Mouse (Mus musculus) retina, embryonic 14.5 days (tissue): Measurements from ENCODE around the gene Krt18.

Experiments
- DNase-seq: peaks from one replicate; pipeline ENCODE4 v3.0.0-alpha.2; 2015; ENCODE audit warnings: low spot score

Krt18 gene

DNA sequence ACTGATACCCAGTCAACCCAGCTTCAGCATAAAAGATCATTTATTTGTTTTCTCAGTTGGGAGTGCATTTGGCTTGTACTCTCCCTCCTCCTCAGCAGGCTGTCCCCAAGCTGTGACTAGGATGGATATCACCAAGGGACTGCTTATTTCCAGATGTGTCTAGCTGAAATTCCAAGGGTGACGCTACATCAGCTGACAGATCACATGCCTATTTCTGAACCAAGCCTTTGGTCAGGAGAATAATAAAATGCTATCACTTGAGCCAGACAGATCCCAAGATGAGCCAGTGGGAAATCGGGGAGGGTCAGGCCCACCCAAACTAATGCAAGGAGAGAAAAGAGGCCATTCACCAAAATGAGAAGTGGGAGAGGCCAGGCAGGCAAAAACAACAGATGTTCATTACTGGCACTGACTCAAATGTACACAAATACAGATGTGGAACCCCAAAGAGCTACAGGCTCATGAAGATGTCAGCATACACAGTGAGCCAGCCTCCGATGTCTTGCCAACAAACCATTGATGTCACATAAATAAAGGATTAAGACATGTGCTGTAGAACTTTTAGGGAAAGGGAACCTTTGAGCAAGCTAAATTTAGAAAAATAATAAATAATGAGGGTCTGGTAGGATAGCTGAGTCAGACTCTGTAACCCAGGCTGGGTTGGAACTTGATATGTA lies 17.3 kb upstream of the Krt18 start:
- no peak for DNase-seq

DNA sequence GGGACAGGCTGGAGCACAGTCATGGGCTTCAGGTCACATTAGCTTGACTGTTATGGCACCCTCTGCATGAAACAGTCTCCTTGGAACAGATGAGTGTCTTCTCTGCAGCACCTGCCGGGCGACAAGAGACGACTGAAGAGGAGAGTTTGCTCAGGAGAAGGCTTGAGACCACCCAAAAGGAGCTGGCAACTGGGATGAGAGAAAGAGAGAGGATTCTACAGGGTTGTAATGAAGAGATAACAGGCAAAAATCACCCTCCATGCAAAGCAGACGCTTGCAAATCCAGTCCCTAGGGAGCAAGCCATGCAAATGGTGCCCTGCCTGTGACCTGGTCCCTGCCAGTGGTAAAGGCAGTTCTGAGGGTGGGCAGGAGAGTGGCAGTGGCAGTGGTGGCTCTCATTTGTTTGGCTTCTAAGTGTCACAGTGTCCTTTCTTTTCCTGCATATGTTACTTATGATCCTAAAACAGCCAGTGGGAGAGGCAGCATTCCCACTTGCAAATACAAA lies 15.7 kb upstream of the Krt18 start:
- no peak for DNase-seq

DNA sequence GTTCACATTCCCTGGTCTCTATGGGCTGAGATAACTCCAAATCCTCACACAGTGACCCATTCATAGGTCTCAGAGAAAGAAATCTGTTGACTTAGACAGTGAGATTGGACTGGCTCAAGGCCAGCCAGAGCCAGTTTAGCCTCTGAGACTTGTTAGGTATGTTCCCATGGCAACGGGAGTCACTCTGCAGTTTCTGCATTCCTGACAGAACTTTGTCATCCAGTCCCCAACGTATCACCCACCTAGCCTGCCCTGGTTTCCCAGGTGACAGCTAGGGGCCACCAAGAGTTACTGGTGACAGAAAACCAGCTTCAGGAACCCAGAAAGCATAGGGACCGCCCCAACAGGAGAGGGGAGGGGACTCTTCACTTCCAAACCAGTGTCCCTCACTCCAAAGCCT lies 14.3 kb upstream of the Krt18 start:
- no peak for DNase-seq

GRCm38 (mm10) chr15:102014848-102015247 lies 13.1 kb upstream of the Krt18 start:
- no peak for DNase-seq

DNA sequence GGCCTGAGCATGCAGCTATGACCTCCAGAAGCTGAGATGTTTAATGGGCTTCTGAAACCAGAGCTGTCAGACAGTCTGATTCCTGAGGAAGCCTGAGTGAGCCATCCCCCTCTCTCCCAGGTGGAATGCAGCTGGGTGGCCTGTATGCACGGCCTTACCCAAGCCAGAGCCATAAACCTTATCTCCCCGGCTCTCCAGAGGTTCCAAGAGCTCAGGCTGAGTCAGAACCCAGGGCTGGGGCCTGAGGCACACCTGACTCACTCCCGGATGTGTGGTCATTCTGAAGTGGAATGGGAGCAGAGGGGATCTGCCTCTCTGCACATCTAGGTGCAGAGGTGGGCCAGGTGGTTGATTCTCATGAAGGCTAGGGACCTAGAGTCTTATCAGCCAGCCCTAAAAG lies 11.9 kb upstream of the Krt18 start:
- no peak for DNase-seq

GRCm38 (mm10) chr15:102016787-102017186 lies 11.2 kb upstream of the Krt18 start:
- DNase-seq: no peak

DNA sequence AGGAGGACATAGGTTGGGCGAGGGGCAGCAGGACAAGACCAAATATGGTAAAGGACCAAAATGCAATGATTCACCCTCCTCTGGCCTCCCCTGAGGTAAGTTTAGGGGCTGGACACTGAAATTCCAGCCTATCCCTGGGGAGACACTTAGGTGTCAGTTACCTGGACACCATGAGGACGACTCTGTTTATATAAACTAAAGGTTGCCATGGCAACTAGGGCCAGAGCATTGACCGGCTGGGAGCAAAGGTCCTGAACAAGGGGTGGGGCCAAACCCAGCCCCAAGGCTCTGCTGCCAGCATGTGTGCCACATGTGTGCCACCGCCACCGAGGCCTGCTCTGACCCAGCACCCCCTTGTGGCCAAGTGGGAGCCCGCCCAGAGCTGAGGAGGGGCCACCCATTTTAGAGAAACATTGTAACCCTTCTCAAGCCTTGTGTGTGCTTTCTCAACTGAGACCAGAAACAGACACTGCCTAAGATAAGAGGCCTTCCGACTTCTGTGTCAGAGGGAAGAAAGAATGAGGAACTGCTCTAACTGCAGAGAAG lies 10.0 kb upstream of the Krt18 start:
- peak; percentile 44 for DNase-seq

DNA sequence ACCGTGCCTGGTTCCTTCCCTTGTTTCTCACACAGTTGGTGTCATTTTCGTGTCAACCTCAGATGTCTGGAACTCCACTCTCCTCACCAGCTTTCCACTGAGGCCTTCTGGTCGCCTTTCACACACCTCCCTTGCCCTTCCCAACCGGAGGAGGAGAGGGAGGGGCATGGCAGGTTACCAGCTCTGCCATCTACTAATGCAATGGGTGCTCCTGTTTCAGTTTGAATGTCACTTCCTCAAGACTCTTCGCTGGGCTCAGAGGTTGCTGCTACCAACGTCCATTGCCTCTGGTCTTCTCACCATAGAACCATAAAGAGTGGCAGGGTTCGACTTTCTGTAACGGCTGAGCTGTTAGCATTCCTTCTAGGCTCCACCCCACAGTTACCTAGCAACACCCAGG lies 5.5 kb upstream of the Krt18 start:
- no peak for DNase-seq

- DNase-seq: no peak
These were observed 4.1 kb upstream of the Krt18 start for GRCm38 (mm10) chr15:102023888-102024287.

DNA sequence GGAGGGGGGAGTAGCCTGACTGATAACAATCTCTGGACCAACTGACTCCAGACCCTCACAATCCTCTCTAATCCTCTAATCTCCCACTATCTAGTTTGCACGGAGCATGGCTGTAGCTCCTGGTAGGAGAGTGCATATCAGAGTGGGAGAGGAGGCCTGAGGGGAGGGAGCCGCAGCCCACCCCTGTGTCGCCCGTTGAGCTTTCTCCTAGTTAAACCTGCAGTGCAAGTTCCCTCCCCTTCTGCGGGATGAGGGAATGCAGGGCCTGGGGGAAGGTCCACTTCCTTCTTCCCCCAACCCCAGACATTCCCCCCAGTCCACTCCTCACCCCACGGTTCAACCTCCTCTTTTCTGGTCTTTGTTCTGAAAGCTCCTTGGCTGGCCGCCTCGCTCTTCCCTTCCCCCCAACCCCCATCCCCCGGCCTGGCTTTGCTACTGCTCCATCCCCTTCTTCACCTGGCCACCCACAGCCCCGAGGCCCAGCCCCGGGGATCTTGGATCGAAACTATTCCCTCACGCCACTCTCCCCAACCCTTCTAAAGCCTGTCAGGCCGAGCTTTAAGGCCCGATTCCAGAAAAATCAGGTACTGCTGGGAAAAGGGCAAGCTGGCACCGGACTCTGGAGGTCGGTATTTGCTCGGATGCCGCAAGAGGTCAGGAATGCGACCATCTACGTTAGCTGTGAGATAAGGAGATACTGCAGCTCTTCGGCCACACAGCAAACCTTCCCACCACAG lies 2.7 kb upstream of the Krt18 start:
- DNase-seq: peak; percentile 31

- no peak for DNase-seq
These were observed 1.6 kb upstream of the Krt18 start for GRCm38 (mm10) chr15:102026430-102026829.

DNA sequence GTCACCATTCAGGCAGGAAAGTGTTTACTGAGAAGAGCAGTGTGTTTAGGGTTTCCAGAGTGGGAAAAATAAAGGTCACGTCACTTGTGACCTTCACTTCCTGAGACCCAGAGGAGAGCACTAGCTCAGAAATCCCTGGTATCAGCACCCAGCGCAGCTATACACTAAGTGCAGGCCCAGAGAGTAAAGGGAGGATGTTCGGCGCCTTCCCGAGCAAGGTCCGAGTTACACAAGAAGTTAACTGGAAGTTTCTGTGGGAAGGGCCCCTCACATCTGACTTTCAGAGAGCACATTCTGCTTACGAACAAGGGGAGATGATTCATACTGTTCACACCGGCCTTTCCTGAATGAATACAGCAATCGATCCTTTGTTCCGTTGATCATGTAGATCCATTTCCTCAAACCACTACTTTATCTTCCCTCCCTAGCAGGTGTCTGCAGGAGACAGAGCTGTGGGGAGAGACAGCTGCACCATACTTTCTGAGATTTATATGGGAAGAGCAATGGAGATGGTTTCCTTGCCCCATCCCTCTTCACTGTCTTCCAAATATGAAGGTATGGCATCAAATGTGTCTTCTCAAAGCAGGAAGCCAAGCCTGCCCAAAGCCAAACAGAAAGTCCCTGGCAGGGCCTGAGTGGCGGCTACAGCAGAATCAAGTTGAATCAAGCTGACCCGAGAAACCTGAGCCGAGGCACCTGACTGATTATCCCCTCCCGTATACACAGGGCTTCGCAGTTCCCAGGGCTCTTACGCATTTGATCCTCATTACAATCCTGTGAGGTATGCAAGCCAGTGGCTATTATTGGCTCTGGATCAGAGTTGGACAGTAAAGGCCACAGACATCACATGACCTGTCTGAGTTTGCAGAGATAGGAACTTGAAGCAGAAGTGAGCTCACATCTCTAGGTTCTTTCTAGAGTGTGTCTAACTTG lies 6.4 kb downstream of the Krt18 start:
- DNase-seq: no peak

DNA sequence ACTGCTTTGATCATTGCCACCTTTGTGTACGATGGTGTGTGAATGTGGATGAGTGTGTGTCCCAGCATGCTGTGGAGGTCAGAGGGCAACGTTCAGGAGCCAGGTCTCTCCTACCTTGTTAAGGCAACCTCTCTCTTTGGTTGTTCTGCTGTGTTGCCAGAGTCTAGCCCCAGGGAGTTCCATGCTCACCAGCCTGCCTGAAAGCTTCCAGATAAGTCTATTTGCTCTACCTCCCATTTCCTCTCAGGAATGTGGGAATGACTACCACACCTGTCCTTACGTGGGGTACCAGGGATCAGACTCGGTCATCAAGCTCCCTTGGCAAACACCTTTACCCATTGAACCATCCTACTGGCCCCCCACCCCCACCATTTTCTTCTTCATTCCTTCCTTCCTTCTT lies 12.3 kb downstream of the Krt18 start:
- no peak for DNase-seq

DNA sequence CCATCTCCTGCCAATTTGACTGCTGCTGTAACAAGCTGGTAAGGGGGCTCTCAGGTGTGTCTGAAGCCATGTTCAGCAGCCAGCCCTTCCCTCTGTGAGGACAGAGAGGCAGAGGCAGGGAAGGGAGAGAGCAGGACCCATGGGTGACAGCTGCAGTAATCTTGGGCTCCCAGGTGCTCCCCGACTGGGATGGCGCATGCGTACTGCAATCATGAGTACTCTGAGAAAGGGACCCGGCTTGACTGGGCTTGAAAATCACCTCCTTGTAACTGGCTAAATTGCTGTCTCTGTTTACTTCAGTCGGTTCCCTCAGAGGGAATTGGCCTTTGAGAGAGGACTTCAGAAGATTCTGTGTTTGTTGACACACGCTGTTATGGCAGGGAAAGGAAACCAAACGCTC lies 14.0 kb downstream of the Krt18 start:
- no peak for DNase-seq

GRCm38 (mm10) chr15:102044745-102045144 lies 16.8 kb downstream of the Krt18 start:
- no peak for DNase-seq

GRCm38 (mm10) chr15:102045691-102046090 lies 17.7 kb downstream of the Krt18 start:
- no peak for DNase-seq

DNA sequence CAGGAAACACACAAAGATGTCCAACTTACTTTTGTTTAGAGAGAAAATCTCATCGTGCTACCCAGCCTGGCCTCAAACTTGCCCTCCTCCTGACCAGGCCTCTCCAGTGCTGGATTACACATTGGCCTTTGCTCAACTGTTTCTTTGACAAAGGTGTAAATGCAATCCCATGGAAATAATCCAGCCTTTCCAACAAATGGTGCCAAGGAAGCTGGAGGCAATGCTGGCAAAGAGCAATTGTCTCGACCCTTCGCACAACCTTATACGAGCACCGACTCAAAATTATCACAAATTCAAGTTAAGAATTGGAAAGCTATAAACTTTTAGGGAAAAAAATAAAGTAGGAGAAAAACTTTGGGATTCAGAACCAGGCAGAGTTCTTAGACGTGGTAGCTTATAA lies 20.0 kb downstream of the Krt18 start:
- DNase-seq: no peak

DNA sequence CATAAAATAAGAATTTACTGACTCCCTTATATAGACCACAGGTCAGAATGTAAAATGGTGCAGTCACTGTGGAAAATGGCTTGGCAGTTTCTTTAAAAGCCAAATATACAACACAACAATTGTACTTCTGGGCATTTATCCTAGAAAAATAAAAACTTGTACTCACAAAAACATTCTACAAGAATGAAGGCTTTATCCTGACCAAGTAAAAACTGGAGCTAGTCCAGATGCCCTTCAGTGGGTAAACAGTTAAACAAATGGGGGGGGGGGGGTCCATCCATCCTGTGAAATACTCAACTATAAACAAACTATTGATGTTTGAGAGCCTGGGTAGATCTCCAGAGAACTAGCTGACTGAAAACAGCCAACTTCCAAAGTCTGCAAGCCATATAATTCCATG lies 21.9 kb downstream of the Krt18 start:
- no peak for DNase-seq

DNA sequence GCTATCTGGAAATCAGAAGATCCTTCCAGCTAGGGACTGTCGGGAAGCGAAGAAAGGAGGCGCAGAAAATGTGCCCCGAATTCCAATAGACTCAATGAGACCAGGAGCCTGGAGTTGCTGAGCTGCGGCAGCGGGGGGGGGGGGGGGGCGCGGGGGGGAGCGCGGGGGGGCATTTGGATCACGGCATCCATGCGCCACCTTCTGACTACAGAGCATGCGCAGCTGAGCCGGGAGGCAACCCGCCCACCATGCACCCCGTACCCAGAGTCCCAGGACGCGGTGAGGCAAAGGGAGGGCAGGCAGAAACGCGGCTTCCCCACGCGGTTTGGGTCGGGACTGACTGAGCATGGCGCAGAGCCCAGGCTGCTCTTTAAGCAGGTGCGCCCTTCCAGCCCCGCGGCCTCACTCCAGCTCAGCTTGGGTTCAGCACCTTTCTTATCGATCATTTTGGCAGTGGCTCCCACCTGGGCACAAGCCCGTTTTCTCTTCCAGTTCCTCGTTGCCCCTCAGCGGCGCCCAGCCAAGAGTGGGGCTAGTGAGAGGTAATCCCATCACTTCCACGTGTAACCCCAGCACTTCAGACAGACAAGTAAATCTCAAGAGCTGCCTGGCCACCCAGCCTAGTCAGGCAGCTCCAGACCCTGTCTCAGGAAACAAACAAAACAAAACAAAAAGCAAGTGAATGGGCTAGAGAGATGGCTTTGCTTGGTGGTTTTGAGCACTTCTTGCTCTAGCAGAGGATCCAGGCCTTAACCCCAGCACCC lies 24.1 kb downstream of the Krt18 start:
- peak; percentile 70 for DNase-seq

DNA sequence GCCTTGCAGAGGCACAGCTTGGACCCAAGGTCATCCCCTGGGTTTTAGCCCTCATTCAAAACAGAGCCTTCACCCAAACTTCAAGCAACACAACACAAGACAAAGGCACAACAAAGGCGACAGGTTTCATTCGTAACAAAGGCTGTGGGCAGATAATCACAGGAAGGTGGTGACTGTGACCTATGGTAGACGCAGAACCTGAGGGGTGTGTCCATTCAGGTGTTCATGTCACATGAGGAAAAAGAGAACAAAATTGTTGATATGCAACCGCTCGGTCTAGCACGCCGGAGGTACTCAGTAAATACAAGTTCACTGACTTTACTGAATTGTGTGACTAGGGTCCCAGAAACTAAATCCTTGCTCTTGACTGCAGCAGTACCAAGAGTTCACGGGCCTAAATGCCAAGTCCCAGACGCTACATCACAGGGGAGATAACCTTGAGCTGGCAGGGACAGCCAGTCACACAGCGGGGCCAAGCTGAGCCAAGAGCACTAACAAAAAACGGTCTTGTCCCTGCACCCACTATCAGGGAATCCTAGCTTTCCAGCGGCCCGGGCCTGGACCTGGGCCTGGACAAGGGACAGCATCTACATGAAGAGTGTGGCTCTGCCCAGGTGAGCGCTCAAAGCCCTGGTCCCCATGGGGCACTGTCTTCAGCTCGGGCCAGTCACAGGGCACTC lies 28.7 kb downstream of the Krt18 start:
- DNase-seq: no peak
